Mouse (Mus musculus) hindbrain, postnatal 0 days (tissue): ENCODE measurements at regions not wholly inside any gene's neighbourhood (a gene's known extent, or its start where the extent isn't known, plus 50 kb on each side); places are given as distances from the start of the nearest gene placed in this dataset.

Experiments used
- ATAC-seq: fragments of 200-750 bp; cut with Nextera tagmentation; 2 replicates; pipeline ENCODE4 v1.8.0; 2017; ENCODE audit warnings: mild to moderate bottlenecking, moderate TSS enrichment, moderate library complexity
- DNase-seq: peaks from one replicate; pipeline ENCODE4 v3.0.0-alpha.2; 2015; ENCODE audit warnings: low spot score
- H3K27ac ChIP-seq: fragments of 300-500 bp; sonication (generic); 2 replicates; pipeline ENCODE4 v1.5.1; 2014; ENCODE audit warnings: mild to moderate bottlenecking
- H3K27me3 ChIP-seq: fragments of 300-500 bp; sonication (generic); 2 replicates; pipeline ENCODE4 v1.6.1; 2014; ENCODE audit warnings: low read length, mixed read lengths; ENCODE audit not compliant: insufficient read depth
- H3K36me3 ChIP-seq: fragments of 300-500 bp; sonication (generic); 2 replicates; pipeline ENCODE4 v1.6.1; 2014; ENCODE audit warnings: low read length, mixed read lengths; ENCODE audit not compliant: insufficient read depth
- H3K4me1 ChIP-seq: fragments of 300-500 bp; sonication (generic); 2 replicates; pipeline ENCODE4 v1.6.1; 2014; ENCODE audit warnings: antibody characterized with exemption, low read length, mixed read lengths; ENCODE audit not compliant: insufficient read depth
- H3K4me2 ChIP-seq: fragments of 300-500 bp; sonication (generic); 2 replicates; pipeline ENCODE4 v1.6.1; 2014; ENCODE audit warnings: low read depth, mild to moderate bottlenecking, low read length, moderate library complexity, mixed read lengths
- H3K4me3 ChIP-seq: fragments of 300-500 bp; sonication (generic); 2 replicates; pipeline ENCODE4 v1.5.1; 2014; ENCODE audit warnings: low read length
- H3K9ac ChIP-seq: fragments of 300-500 bp; sonication (generic); replicated peaks from 2 replicates; pipeline ENCODE4 v1.6.1; 2014; ENCODE audit warnings: mild to moderate bottlenecking, low read length, moderate library complexity, mixed read lengths
- H3K9me3 ChIP-seq: fragments of 300-500 bp; sonication (generic); 2 replicates; pipeline ENCODE4 v1.6.1; 2016; ENCODE audit warnings: low read length, mixed read lengths
- CTCF ChIP-seq: IDR thresholded peaks from 2 replicates; pipeline ENCODE4 v1.5.1; 2016; ENCODE audit warnings: antibody characterized with exemption, control low read depth, low read depth
- WGBS: fragments of 180-500 bp; shearing (Covaris S2); extraction: QIAGEN DNeasy Blood & Tissue Kit; methylation state at CpG from one replicate; pipeline ENCODE4 v1.1.7; 2014; 5-methylcytosine and 5-hydroxymethylcytosine counted together

DNA sequence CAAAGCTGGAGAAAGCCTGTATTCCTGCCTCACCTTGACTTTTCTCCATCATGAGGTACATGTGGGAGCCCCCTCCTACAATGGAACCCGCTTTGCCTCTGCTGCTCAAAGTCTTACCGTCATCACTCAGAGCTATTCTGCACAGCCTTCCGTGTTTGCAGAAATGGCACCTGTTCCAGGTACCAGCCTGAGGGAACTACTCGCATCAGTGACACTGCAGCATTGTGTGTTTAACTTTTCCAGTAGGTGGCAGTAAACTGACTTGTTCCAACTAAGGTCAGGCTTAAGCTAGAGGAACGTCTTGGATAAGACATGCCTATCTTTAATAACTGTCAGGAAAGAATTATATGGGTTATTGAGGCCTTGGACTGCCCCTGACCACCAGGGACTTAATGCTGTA is 71.4 kb downstream of the Fam173b start:
- peak; percentile 60 for TF ChIP-seq CTCF
- WGBS: 54% methylated on average over 5 of the region's 5 CpGs
- Histone ChIP-seq H3K9ac (no peak overlapping the region), H3K27ac (no peak overlapping the region), H3K4me1 (no peaks in the 10 kb centered on the region), H3K4me2 (no peak overlapping the region), H3K27me3 (no peaks in the 10 kb centered on the region), H3K9me3 (no peaks in the 10 kb centered on the region), H3K36me3 (no peaks in the 10 kb centered on the region), H3K4me3 (no peak overlapping the region)
- DNase-seq (peak; percentile 76), ATAC-seq (peak; percentile 64)

DNA sequence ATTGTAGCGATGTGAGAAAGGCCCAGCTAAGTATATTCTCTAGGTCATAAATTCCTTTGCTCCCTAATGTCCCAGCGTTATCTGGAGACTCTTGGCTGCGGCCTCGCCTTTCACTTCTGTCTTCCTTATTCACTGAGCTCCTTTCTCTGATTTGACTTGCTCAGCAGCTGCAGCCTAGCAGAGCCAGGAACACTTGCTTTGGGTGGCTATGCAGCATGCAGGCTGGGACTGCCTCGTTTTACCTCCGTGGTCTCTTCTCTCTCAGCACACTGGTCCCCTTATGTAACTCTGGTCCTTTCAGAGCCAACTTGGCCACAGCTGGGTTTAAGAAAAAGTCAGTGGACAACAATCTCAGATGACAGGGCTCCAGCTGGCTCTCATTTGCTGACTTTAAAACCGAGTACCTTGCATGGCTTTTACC is 75.1 kb downstream of the Fam173b start:
- H3K4me3 ChIP-seq: no peak overlapping the region
- H3K27me3 ChIP-seq: no peaks in the 10 kb centered on the region
- ATAC-seq (no peak), DNase-seq (no peak)
- H3K9me3 ChIP-seq: no peaks in the 10 kb centered on the region
- H3K36me3 ChIP-seq: no peaks in the 10 kb centered on the region
- H3K4me1 ChIP-seq: no peaks in the 10 kb centered on the region
- no peak for TF ChIP-seq CTCF
- WGBS: 58% methylated on average over 7 of the region's 7 CpGs
- no peak overlapping the region for H3K27ac ChIP-seq
- no peak overlapping the region for H3K4me2 ChIP-seq
- no peak overlapping the region for H3K9ac ChIP-seq

DNA sequence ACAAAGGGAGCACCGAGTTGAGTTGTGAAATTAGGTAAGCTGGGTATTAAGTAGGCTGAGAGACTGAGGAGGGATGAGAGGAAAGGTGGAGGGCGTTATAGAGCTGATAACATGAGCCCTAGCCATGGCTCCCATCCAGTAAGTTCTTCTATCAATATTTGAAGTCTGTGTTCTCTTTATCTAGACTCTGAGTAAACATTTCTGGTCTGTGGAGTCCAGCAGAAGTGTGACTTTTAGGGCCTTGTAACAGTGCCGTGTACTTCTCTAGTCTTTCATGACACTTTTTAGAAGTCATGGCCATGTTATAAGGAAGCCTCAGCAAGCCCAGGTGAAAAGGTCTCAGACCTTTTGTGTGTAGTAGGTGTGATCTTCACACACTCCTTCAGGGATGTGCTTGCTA is 91.5 kb downstream of the Fam173b start:
- WGBS: 91% methylated on average over 3 of the region's 3 CpGs

DNA sequence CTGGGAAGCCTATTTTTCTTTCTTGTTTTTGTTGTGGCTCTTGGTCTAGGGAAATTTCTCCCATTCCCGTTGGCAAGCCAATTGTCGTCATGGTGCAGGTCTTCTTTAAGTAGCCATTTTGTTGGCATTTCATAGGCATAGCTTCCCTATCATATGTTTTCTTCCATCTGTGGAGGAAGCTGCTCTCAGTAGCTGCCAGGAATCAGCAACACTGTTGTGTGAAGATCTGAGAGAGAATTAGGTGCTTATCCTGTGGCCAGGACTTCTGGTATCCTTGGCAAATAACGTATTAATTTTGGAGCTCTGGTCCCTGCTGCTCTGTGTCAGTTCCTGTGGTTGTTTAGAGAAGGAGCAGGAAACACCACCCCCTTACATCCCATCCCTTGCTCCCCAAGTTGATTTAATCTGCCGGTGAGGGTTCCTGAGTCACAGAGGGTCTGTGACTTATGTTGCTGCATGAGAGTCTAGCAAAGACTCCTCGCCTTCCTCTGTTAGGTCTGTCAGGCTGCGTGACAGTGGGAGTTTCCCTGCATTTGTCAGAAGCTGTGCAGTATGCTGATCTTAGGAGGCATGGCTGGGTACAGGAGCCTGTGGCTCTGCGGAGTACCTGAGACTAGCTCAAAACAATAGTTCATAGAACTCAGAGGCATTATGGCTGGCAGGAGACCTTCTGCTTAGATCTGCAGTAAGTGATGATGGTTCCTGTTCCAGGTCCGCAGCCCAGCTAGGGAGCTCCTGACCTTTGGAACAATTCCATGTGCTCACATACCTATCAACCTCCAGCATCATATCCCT is 93.4 kb downstream of the Fam173b start:
- no peak overlapping the region for H3K4me3 ChIP-seq
- DNase-seq: no peak
- no peak overlapping the region for H3K27ac ChIP-seq
- no peaks in the 10 kb centered on the region for H3K27me3 ChIP-seq
- H3K36me3 ChIP-seq: no peaks in the 10 kb centered on the region
- H3K9me3 ChIP-seq: no peaks in the 10 kb centered on the region
- H3K9ac ChIP-seq: no peak overlapping the region
- no peak for ATAC-seq
- TF ChIP-seq CTCF: no peak
- 86% methylated on average over 8 of the region's 8 CpGs for WGBS
- no peak overlapping the region for H3K4me2 ChIP-seq
- H3K4me1 ChIP-seq: no peaks in the 10 kb centered on the region

More for the DNA sequence above, 91.5 kb downstream of the Fam173b start:
- no peak for TF ChIP-seq CTCF
- DNase-seq (no peak), ATAC-seq (no peak)
- no peaks in the 10 kb centered on the region for H3K4me1 ChIP-seq
- no peak overlapping the region for H3K4me2 ChIP-seq
- no peak overlapping the region for H3K27ac ChIP-seq
- no peak overlapping the region for H3K4me3 ChIP-seq
- no peaks in the 10 kb centered on the region for H3K9me3 ChIP-seq
- H3K27me3 ChIP-seq: no peaks in the 10 kb centered on the region
- H3K36me3 ChIP-seq: no peaks in the 10 kb centered on the region
- H3K9ac ChIP-seq: no peak overlapping the region

DNA sequence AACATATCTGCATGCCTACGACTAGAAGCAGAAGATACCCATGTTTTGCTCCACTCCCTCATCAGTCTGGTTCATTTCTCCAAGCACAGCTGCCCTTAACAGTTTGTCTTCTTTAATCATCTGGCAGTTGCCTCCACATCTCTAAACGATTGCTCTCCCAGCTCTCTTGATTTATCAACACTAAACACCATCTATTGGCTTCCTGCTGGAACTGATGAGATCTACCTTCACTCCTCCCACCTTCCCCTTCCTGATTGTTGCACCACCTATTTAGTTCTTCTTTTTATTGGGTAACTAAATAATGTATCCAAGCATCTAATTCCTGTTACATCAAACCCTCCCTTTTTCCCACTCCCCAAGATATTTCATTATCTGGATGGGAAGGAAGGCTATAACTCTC is 101.7 kb downstream of the Fam173b start:
- Histone ChIP-seq H3K4me1 (no peaks in the 10 kb centered on the region), H3K27ac (no peak overlapping the region), H3K4me3 (no peak overlapping the region), H3K4me2 (no peak overlapping the region), H3K36me3 (no peaks in the 10 kb centered on the region), H3K9ac (no peak overlapping the region), H3K27me3 (no peaks in the 10 kb centered on the region), H3K9me3 (no peaks in the 10 kb centered on the region; the same call in 1 of the 2 replicates)
- no peak for TF ChIP-seq CTCF
- ATAC-seq: no peak
- DNase-seq: no peak
- 88% methylated on average over 2 of the region's 2 CpGs for WGBS

DNA sequence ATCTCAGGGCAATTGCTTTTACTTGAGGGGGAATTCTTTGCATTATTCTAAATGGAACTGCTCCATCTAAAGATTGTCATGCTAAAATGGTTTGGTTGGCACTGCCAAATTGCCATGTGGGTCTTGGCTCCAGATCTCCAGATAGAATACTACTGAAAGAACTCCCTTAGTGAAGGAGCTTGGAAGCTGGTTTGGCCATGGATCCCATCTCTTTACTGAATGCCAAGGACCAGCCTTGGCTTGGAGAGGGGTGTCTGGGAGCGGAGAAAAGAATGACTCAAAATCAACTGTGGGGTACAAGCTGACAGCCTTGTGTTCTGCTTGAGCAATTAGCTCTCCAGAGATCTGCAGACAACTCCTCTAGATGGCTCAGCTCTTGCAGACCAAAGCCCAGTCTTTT is 105.8 kb downstream of the Fam173b start:
- H3K27me3 ChIP-seq: no peaks in the 10 kb centered on the region
- H3K4me3 ChIP-seq: no peak overlapping the region
- WGBS: 72% methylated on average over 1 of the region's 1 CpGs
- no peak overlapping the region for H3K9ac ChIP-seq
- no peak overlapping the region for H3K4me2 ChIP-seq
- no peak for DNase-seq
- no peak for ATAC-seq
- TF ChIP-seq CTCF: no peak
- H3K36me3 ChIP-seq: no peaks in the 10 kb centered on the region
- H3K9me3 ChIP-seq: no peaks in the 10 kb centered on the region; the same call in 1 of the 2 replicates
- H3K4me1 ChIP-seq: no peaks in the 10 kb centered on the region
- H3K27ac ChIP-seq: no peak overlapping the region

DNA sequence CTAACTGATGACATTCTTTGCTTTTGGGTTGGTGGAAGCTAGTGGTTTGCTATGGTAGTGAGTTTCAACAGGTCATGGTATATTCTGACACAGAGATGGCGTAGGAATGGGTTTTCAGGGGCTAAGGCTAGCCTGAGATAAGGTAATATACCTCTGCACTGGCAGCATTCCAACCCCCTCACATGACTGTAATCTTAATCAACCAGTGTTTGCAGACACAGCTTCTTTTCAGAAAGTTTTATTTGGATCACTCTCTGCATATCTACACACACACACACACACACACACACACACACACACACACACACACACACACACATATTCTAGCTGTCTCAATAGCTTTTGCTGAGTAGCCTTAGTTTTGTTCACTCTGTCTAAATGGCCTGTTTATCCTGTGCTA is 119.4 kb downstream of the Fam173b start:
- no peak overlapping the region for H3K4me2 ChIP-seq
- 79% methylated on average over 1 of the region's 1 CpGs for WGBS

More for the DNA sequence above, 119.4 kb downstream of the Fam173b start:
- Histone ChIP-seq H3K4me3 (no peak overlapping the region), H3K9me3 (no peaks in the 10 kb centered on the region), H3K27me3 (no peaks in the 10 kb centered on the region), H3K9ac (no peak overlapping the region), H3K4me1 (no peaks in the 10 kb centered on the region), H3K36me3 (no peaks in the 10 kb centered on the region), H3K27ac (no peak overlapping the region)
- DNase-seq (no peak), ATAC-seq (no peak)
- TF ChIP-seq CTCF: no peak
